Mouse (Mus musculus): ENCODE data around the gene Cyp4a14. TPM values are rescaled to one million over a fixed set of nuclear protein-coding genes. Genes with fewer than 3 reads are reported as not detected.

Cyp4a14 gene
- not detected in 2 replicates for total RNA-seq (2023)

DNA sequence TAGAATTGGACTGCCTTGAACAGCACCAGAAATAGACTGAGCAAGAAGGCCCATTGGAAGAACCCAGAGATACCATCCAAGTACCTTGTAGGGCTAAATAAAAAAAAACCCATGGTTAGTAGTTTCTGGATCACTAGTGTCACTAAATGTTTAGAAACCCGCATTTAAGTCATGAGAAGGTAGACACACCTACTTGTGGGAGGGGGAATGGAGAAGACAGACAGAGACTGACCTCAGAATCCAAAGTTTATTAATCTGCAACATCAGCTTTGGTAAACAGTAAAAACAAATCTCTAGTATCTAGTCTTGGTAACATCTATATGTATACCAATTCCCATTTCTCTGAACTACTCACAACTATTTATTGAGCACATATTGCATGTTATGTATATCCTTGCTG is at the start of gene Cyp4a14:
Gene Cyp4a14 (minus strand): TSS at position 142 of the 400 bp plus-strand sequence.

GRCm38 (mm10) chr4:115518000-115518399 is 22.1 kb upstream of the Cyp4a14 start, which contains the start of gene Cyp4a10:
Cyp4a10 (plus strand) TSS chr4:115518264.

GRCm38 (mm10) chr4:115452304-115452703 is 43.6 kb downstream of the Cyp4a14 start, which contains the start of gene Cyp4a30b:
Cyp4a30b (plus strand) TSS chr4:115452604.

Other genes starting within 250 kb of the Cyp4a14 start
- gene Cyp4a12a, start 197.1 kb downstream of the Cyp4a14 start, total RNA-seq (2023) = not detected in 2 replicates
- not detected in 2 replicates for gene Cyp4a12b, start 84.5 kb downstream of the Cyp4a14 start, total RNA-seq (2023)
- gene Cyp4a30b, start 43.5 kb downstream of the Cyp4a14 start, total RNA-seq (2023) = not detected in 2 replicates
- gene Cyp4a10, start 22.1 kb upstream of the Cyp4a14 start, total RNA-seq (2023) = not detected in 2 replicates
- not detected in 2 replicates for gene Cyp4a31, start 67.5 kb upstream of the Cyp4a14 start, total RNA-seq (2023)
- not detected in 2 replicates for gene Cyp4a32, start 104.8 kb upstream of the Cyp4a14 start, total RNA-seq (2023)
- gene Cyp4b1, start 151.6 kb upstream of the Cyp4a14 start, total RNA-seq (2023) = 0.41 TPM in 1 of 2 replicates, not detected in the other
- gene Efcab14, start 241.6 kb upstream of the Cyp4a14 start, total RNA-seq (2023) = 35.8 and 38.2 TPM in 2 replicates